Mouse (Mus musculus) embryonic fibroblast, embryonic 13.5 days (primary cell): ENCODE data around the gene Slc35d2.

Source experiments
- CTCF ChIP-seq: IDR thresholded peaks from 2 replicates; pipeline ENCODE4 v1.5.1; 2011; ENCODE audit warnings: mild to moderate bottlenecking, control low read depth, low read length, moderate library complexity, borderline replicate concordance; ENCODE audit not compliant: insufficient read depth
- POLR2A ChIP-seq: IDR thresholded peaks from 2 replicates; pipeline ENCODE4 v1.6.1; 2011; ENCODE audit warnings: low read depth, mild to moderate bottlenecking, control low read depth, low read length, moderate library complexity

- TF ChIP-seq CTCF (no peak), POLR2A (no peak)
These were observed 62.5 kb downstream of the Slc35d2 start for GRCm38 (mm10) chr13:64066653-64067052.
